ENCODE assay signal across 9 mouse cellular contexts in genomic region chr12:91625013-91625412, GRCm38 (mm10). TPM values are rescaled to one million over a fixed set of nuclear protein-coding genes. Genes with fewer than 3 reads are reported as not detected.
DNase-seq lines count a peak whose midpoint lies in the region; ATAC-seq lines count a peak whose summit lies in the region.
"Had no signal": no experiment of that assay in that cellular context is flagged by ENCODE, and none has a peak within 500 bp of the region (broad histone marks: within the 10 kb centered on the region; RNA-seq: fewer than 3 reads in every experiment).

No protein-coding gene starts in this region.

- H3K9ac ChIP-seq in kidney, embryonic 15.5 days = no peak overlapping the region
- H3K9ac ChIP-seq in forebrain, embryonic 12.5 days = no peak overlapping the region
- H3K9ac ChIP-seq: embryonic facial prominence, embryonic 12.5 days had no signal

- 81% methylated on average over 1 of the region's 1 CpGs for WGBS in kidney, embryonic 15.5 days
- WGBS in forebrain, embryonic 12.5 days = 83% methylated on average over 1 of the region's 1 CpGs

- H3K36me3 ChIP-seq in kidney, embryonic 15.5 days = no peaks in the 10 kb centered on the region
- no peaks in the 10 kb centered on the region for H3K36me3 ChIP-seq in forebrain, embryonic 12.5 days (replicated peaks)
- H3K36me3 ChIP-seq: embryonic facial prominence, embryonic 12.5 days had no signal

- peak; percentile 56 for DNase-seq in kidney, adult 18-20 months
- peak; percentile 44 to 80 for DNase-seq in kidney, postnatal 36 days
- peak; percentile 47 for DNase-seq in thymus, postnatal 25 days

- H3K4me2 ChIP-seq in kidney, embryonic 15.5 days = no peak overlapping the region
- no peak overlapping the region for H3K4me2 ChIP-seq in forebrain, embryonic 12.5 days
- H3K4me2 ChIP-seq: embryonic facial prominence, embryonic 12.5 days had no signal

- H3K27me3 ChIP-seq in kidney, embryonic 15.5 days = no peaks in the 10 kb centered on the region
- no peaks in the 10 kb centered on the region for H3K27me3 ChIP-seq in forebrain, embryonic 12.5 days
- H3K27me3 ChIP-seq: embryonic facial prominence, embryonic 12.5 days had no signal

- H3K4me3 ChIP-seq in kidney, embryonic 15.5 days (replicated peaks) = no peak overlapping the region
- H3K4me3 ChIP-seq in forebrain, embryonic 12.5 days (replicated peaks) = no peak overlapping the region
- H3K4me3 ChIP-seq: embryonic facial prominence, embryonic 12.5 days had no signal

- H3K27ac ChIP-seq in kidney, embryonic 15.5 days = no peak overlapping the region
- no peak overlapping the region for H3K27ac ChIP-seq in forebrain, embryonic 12.5 days
- H3K27ac ChIP-seq: embryonic facial prominence, embryonic 12.5 days had no signal

- H3K4me1 ChIP-seq in kidney, embryonic 15.5 days = no peaks in the 10 kb centered on the region
- H3K4me1 ChIP-seq in forebrain, embryonic 12.5 days = no peaks in the 10 kb centered on the region
- H3K4me1 ChIP-seq: embryonic facial prominence, embryonic 12.5 days had no signal

- H3K9me3 ChIP-seq in kidney, embryonic 15.5 days (replicated peaks) = no peaks in the 10 kb centered on the region
- no peaks in the 10 kb centered on the region for H3K9me3 ChIP-seq in forebrain, embryonic 12.5 days
- H3K9me3 ChIP-seq: embryonic facial prominence, embryonic 12.5 days had no signal

- no peak for ATAC-seq in kidney, embryonic 15.5 days (replicated peaks; ENCODE audit: low FRiP score)
- ATAC-seq in CD4-positive, CD25-positive, alpha-beta regulatory T cell, adult 4 months = peak; percentile 81
- ATAC-seq in activated CD4-positive, CD25-positive, alpha-beta regulatory T cell, adult 4 months = peak; percentile 66
- ATAC-seq in forebrain, embryonic 12.5 days (ENCODE audit: low FRiP score) = no peak
- ATAC-seq in erythroblast, adult 5-6 weeks (replicated peaks; ENCODE audit: low FRiP score, poor library complexity, severe bottlenecking) = no peak; the same call in 1 of the 2 replicates

RNA-seq across cellular contexts. Expression of gene Gtf2a1, which starts 34.7 kb away (rescaled TPM):
- polyA plus RNA-seq in kidney, embryonic 15.5 days (2015; fragmentation: Nextera tagmentation; extraction: Ambion mirVana) = 46.6 and 50.0 TPM in 2 replicates
- 10 to 100 TPM; 76.9 to 95.8 TPM for polyA plus RNA-seq in CD4-positive, CD25-positive, alpha-beta regulatory T cell, adult 4 months (2017; shearing (Covaris generic))
- 10 to 100 TPM; 61.4 to 66.8 TPM for polyA plus RNA-seq in activated CD4-positive, CD25-positive, alpha-beta regulatory T cell, adult 4 months (2017; shearing (Covaris generic))
- 63.6 and 69.4 TPM in 2 replicates for polyA plus RNA-seq in forebrain, embryonic 12.5 days (2016; fragmentation: Nextera tagmentation; extraction: Ambion mirVana)
- 18.0 and 23.2 TPM in 2 replicates for total RNA-seq in erythroblast, adult 5-6 weeks (2015; ENCODE audit: low replicate concordance)
- total RNA-seq in erythroblast, adult 5-6 weeks (2017; ENCODE audit: low replicate concordance) = 22.9 and 23.3 TPM in 2 replicates

Comparison
In these comparisons a context has a peak if more than half of its experiments do, and no peak if none do; other contexts are left out.
1. ATAC-seq: peak in CD4-positive, CD25-positive, alpha-beta regulatory T cell, adult 4 months (single experiment) and activated CD4-positive, CD25-positive, alpha-beta regulatory T cell, adult 4 months (single experiment); none in kidney, embryonic 15.5 days (single experiment), forebrain, embryonic 12.5 days (single experiment) and erythroblast, adult 5-6 weeks (single experiment).
2. Peak in every context shown above with its lines, with median percentiles within 50 percentile points of each other: DNase-seq.